Mouse (Mus musculus) lung, adult 2 months (tissue): ENCODE data around the gene Mx1.

Experiments
- CTCF ChIP-seq: fragments of 200-500 bp; IDR thresholded peaks from 2 replicates; pipeline ENCODE4 v1.5.1; 2011; ENCODE audit warnings: mild to moderate bottlenecking, low read length, control low read depth; ENCODE audit not compliant: insufficient read depth
- POLR2A ChIP-seq: fragments of 200-500 bp; IDR thresholded peaks from 2 replicates; pipeline ENCODE4 v1.6.1; 2011; ENCODE audit warnings: low read depth, mild to moderate bottlenecking, control low read depth, low read length, borderline replicate concordance; ENCODE audit errors: extremely low read depth

GRCm38 (mm10) chr16:97467472-97467871, 4.8 kb upstream of the Mx1 start:
- TF ChIP-seq CTCF (no peak), POLR2A (no peak)
